1 mouse cellular context compared by ENCODE assay signal in the genomic region with DNA sequence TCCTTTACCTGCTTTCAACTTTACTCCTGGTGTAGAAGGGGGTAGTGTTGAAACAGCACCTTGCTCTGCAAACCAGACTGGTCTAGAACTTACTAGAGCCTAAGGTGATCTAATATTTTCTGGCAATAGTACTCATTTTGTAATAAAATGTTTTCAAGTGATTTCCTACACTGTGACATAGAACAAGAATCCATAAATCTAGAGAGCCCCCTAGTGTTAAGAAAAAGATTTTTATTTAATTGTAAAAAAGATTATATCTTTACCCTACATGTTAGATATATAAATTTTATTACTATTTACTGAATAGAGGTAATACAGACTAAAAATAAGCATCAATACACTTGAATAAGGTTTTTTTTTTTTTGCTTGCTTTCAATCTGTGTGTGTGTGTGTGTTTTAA.
TF ChIP-seq lines count a peak whose summit lies in the region.

No protein-coding gene starts in this region.

TF ChIP-seq in CH12.LX, 34 proteins besides CTCF, POLR2A, EP300 and RAD21 (continued from another document):
- TF ChIP-seq MXI1 (IDR thresholded peaks at IDR 0.05; ENCODE audit: low read depth, low read length): no peak
- no peak for TF ChIP-seq SIN3A (IDR thresholded peaks at IDR 0.05; ENCODE audit: low read length)
- TF ChIP-seq ZKSCAN1 (IDR thresholded peaks at IDR 0.05; ENCODE audit: borderline replicate concordance, low read depth, low read length): no peak
- TF ChIP-seq SMC3 (IDR thresholded peaks at IDR 0.05; ENCODE audit: low read depth, low read length): no peak; the same call in 1 of the 2 replicates
- no peak for TF ChIP-seq KAT2A (IDR thresholded peaks at IDR 0.05; ENCODE audit: insufficient replicate concordance, low read length)
- no peak for TF ChIP-seq HCFC1 (IDR thresholded peaks at IDR 0.05; ENCODE audit: low read depth, low read length)
- TF ChIP-seq MAX (IDR thresholded peaks at IDR 0.05; ENCODE audit: low read length): no peak
TF ChIP-seq in CH12.LX: peak in this region for 0.
